Mouse (Mus musculus) Patski (cell line): Measurements from ENCODE around the gene Dnajc9. TPM values are rescaled to one million over a fixed set of nuclear protein-coding genes. Genes with fewer than 3 reads are reported as not detected.
A peak's percentile ranks its signal among the peaks of the same experiment; 100 is the strongest.

ENCODE experiments used
- ATAC-seq: fragments of 100-300 bp; one replicate; pipeline ENCODE4 v1.8.0; 2021
- CTCF ChIA-PET: fragments of 350-600 bp; sonication (Branson Sonifier 250); formaldehyde crosslinking; loops from one replicate; lab custom pipeline; 2022; ENCODE audit warnings: inconsistent platforms; lab: Charles Lee
- POLR2A ChIA-PET: fragments of 350-600 bp; sonication (Branson Sonifier 250); formaldehyde crosslinking; loops from one replicate; lab custom pipeline; 2022; ENCODE audit warnings: antibody characterized with exemption, inconsistent platforms; lab: Charles Lee
- DNase-seq: peaks from one replicate; pipeline ENCODE4 v3.0.0-alpha.2; 2011; ENCODE audit warnings: low read depth, low spot score
- H3K27me3 ChIP-seq: fragments of 371-371 bp; one replicate; pipeline ENCODE4 v1.5.1; 2021
- CTCF ChIP-seq: fragments of 100-300 bp; IDR thresholded peaks from one replicate; pipeline ENCODE4 v1.5.1; 2021
- in situ Hi-C: fragments of 300-500 bp; cut with MboI; formaldehyde crosslinking; loops from 3 replicates; pipeline ENCODE4 v1.11.1; 2018; ENCODE audit warnings: low pct_unique_long_range_greater_than_20kb, mixed read lengths
- polyA plus RNA-seq: library from polyadenylated mRNA; unstranded; gene quantifications from one replicate; pipeline ENCODE4 v1.2.3, GENCODE M21; 2021

Gene Dnajc9
- polyA plus RNA-seq, 1 experiment from 2014 or later = 61.1 TPM

DNA sequence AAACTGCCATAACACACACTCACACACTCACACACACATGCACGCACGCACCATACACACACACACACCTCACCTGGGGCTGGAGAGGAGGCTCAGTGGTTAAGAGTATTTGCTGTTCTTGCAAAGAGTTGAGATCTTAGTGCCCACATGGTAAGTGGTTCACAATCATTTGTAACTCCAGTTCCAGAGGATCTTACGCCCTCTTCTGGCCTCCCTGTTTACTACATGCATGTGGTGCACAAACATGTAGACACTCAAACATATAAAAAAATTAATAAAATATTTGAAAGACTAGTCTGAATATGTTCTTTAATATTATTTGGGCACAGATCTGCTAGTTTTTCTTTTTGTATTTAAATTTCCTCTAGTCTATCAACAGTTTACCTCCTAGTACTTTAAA, 20.4 kb downstream of the Dnajc9 start:
- ATAC-seq (no peak), DNase-seq (no peak)
- CTCF ChIA-PET = interaction anchor here (0.8 to 1.1 kb wide), 2 partner anchors 9 to 45 kb away, joined by 3 to 6 read pairs; no protein-coding TSS in a partner anchor
- in situ Hi-C loops = no loop called here
- H3K27me3 ChIP-seq = no peaks in the 10 kb centered on the region
- POLR2A ChIA-PET = no interaction called here
- peak; percentile 44 for TF ChIP-seq CTCF

DNA sequence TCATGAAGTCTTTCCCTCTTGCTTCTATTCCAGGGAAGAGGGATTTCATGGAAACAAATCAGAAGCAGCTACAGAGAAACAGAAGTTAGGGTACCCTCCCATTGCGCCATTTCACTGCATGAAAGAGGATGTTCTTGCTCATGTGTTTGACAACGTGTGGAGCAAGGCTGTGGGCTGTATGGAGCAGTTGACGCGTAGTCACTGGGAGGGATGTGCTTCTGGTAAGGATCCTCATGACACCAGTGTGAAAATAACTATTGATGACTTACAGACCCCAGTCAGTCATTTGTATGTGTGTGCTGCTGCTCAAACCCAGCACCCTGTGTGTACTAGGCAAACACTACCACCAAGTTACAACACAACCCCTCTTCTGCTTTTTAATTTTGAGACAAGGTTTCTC, 25.5 kb downstream of the Dnajc9 start:
- in situ Hi-C loops = no loop called here
- H3K27me3 ChIP-seq = no peaks in the 10 kb centered on the region
- no peak for TF ChIP-seq CTCF
- POLR2A ChIA-PET = no interaction called here
- DNase-seq (no peak), ATAC-seq (no peak)
- CTCF ChIA-PET = interaction anchor here (0.9 kb wide), 1 partner anchor 30 kb away, joined by 3 read pairs; the partner anchor contains the start of gene Mrps16

DNA sequence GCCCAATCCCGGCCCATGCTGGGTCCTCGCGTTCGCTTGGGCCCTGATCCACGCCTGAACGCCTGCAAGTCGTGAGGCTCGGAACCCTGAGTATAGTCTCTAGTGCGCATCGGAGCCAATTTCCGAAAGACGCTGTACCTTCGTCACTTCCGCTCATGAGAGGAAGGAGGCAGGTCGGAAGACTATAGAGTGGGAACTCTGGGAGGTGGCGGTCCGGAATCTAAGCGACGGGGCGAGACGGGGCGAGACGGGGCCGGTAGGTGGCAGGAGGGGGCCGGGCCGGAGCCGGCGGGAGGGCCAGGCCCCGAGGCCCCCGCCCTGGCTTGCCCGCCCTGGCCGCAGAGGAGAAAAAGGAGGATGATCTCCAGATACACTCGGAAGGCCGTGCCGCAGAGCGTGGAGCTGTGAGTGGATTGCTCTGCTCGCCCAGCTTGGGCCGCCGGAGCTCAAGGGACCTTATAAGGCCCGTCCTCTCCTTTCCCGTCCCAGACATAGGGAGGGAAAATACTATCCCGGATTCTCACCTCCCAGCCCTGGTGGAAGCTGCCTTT, 40.6 kb downstream of the Dnajc9 start, which contains the start of the genes Ecd and Fam149b:
TSS of gene Ecd (minus strand) at position 131 of the 551 bp plus-strand sequence.
TSS of gene Fam149b (plus strand) at position 172 of the 551 bp plus-strand sequence.
- in situ Hi-C loops = no loop called here
- peak; percentile 85 for ATAC-seq
- POLR2A ChIA-PET = interaction anchor here (0.5 to 1.1 kb wide), 3 partner anchors 10 to 68 kb away, joined by 3 to 4 read pairs (median 3); no protein-coding TSS in a partner anchor
- TF ChIP-seq CTCF = peak; percentile 91
- peak; percentile 87 for DNase-seq
- CTCF ChIA-PET = interaction anchor here (0.7 to 3.6 kb wide), 6 partner anchors 8 to 49 kb away, joined by 3 to 12 read pairs (median 5); no protein-coding TSS in a partner anchor
- H3K27me3 ChIP-seq = no peaks in the 10 kb centered on the region

DNA sequence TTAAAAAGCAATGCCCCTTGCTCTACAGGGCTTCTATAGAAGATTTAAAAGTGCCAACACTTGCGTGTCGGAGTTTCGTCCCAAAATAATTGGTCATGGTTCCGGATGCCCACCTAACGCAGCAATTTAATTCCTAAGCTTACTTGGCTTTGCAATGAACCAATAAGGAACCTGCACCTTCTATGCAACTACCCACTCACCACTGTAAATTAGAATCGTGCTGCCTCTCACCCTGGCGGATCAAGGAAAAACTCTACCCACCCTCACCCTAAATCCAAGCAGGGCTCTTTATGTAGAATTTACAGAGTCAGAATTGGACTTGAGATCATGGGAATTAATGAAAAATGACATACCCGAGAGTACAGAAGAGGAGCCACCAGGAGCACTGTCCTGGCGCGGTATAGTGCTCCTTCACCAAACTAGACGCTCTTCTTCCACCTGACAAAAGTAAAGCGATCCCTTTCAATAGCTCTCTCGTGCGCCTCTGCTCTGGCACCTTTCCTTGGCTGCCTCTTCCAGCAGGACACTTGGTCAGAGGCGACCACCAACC, 41.2 kb downstream of the Dnajc9 start:
- H3K27me3 ChIP-seq = no peaks in the 10 kb centered on the region
- ATAC-seq = peak; percentile 34
- peak; percentile 13 for DNase-seq
- in situ Hi-C loops = no loop called here
- ChIA-PET POLR2A (interaction anchor here (1.1 kb wide), 1 partner anchor 24 kb away, joined by 3 read pairs; no protein-coding TSS in a partner anchor), CTCF (interaction anchor here (0.9 to 3.6 kb wide), 4 partner anchors 10 to 233 kb away, joined by 3 to 12 read pairs (median 3); no protein-coding TSS in a partner anchor)
- TF ChIP-seq CTCF = no peak

DNA sequence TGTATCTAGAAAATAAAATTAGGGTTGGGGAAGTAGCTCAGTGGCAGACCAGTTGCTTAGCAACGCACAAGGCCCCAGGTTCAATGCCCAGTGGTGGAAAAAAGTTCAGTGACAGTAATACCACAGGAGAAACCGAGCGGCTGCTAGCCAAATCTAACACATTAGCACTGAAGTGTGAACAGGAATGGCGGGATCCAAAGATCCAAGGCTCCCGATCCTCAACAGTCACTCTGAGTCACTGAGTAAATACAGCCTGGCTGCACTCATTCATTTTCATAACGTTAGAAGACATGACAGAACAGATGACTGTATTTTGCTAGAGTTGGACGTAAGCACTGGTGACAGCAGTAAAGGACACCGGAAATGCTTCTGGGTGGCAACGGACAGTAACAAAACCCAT, 42.8 kb downstream of the Dnajc9 start:
- H3K27me3 ChIP-seq = no peaks in the 10 kb centered on the region
- peak; percentile 56 for DNase-seq
- ChIA-PET CTCF (interaction anchor here (0.8 to 1.0 kb wide), 2 partner anchors 21 to 28 kb away, joined by 3 read pairs; no protein-coding TSS in a partner anchor), POLR2A (no interaction called here)
- in situ Hi-C loops = no loop called here
- peak; percentile 24 for ATAC-seq
- no peak for TF ChIP-seq CTCF

DNA sequence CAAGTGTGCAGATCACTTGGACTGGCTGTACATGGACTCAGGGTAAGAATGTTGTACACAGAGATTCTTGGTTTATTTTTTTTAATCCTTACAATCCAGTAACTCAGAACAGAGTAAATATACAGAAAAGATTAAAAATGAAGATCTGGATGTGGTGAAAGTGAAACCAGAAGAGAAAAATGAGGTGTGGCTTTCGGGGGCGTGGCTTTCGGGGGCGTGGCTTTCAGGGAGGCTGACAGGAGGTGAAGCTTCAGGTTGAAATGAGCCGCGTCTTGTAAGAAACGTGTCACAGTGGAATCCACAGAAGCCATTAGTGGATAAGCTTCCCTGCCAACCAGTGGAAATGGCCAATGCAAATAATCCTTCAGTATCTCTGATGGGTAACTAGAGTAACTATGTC, 47.8 kb downstream of the Dnajc9 start:
- in situ Hi-C loops = no loop called here
- CTCF ChIA-PET = interaction anchor here (1.2 to 2.9 kb wide), 7 partner anchors 8 to 39 kb away, joined by 3 to 15 read pairs (median 4); no protein-coding TSS in a partner anchor
- no peak for ATAC-seq
- POLR2A ChIA-PET = no interaction called here
- no peak for TF ChIP-seq CTCF
- H3K27me3 ChIP-seq = no peaks in the 10 kb centered on the region
- DNase-seq = no peak

DNA sequence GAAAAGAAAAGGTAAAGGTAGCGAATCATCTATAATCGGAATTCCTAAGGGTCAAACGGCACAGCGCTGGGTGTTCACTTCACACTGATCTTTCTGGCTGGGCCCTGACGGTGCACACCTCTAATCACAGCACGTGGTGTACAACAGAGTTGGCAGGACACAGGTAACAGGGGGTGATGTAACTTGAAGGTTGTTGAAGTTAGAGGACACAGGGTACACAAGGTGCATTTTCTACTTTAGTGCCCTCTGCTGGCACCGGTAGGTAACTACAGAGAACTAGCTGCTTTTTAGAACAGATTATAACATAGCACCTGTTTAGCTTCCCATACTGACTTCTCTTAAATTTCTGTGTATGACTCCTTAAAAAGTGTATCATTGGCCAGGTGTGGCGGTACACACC, 48.6 kb downstream of the Dnajc9 start:
- DNase-seq (no peak), ATAC-seq (no peak)
- ChIA-PET CTCF (interaction anchor here (1.2 to 2.9 kb wide), 7 partner anchors 8 to 39 kb away, joined by 3 to 15 read pairs (median 4); no protein-coding TSS in a partner anchor), POLR2A (no interaction called here)
- in situ Hi-C loops = no loop called here
- TF ChIP-seq CTCF = peak; percentile 73
- H3K27me3 ChIP-seq = no peaks in the 10 kb centered on the region

DNA sequence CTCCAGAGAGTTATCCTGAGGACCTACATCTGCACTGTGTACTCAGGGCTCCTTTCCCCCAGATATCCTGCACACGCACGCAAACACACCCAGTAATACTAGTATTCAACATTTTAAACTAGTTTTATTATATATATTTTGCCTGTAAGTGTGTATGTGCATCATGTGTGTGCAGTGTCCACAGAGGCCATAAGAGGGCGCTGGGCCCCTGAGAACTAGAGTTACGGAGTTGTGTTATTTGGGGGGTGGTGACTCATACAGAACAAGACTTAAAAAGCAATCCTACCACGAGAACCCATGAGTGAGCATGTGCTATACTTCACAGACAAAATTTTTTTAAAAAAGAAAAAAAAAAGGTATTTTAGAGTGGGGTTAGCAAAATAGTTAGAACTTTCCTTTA, 49.3 kb downstream of the Dnajc9 start:
- no peak for DNase-seq
- CTCF ChIA-PET = interaction anchor here (1.3 to 2.9 kb wide), 6 partner anchors 9 to 40 kb away, joined by 3 to 15 read pairs (median 4); no protein-coding TSS in a partner anchor
- no peaks in the 10 kb centered on the region for H3K27me3 ChIP-seq
- POLR2A ChIA-PET = no interaction called here
- ATAC-seq = no peak
- in situ Hi-C loops = no loop called here
- peak; percentile 51 for TF ChIP-seq CTCF

Other genes with a start within 250 kb of the Dnajc9 start
- 2.2 TPM for gene Kcnk5, start 207.1 kb downstream of the Dnajc9 start, polyA plus RNA-seq
- gene Kcnk16, start 119.7 kb downstream of the Dnajc9 start, polyA plus RNA-seq = not detected
- 39.7 TPM for gene Nudt13, start 94.2 kb downstream of the Dnajc9 start, polyA plus RNA-seq
- gene Ecd, start 40.8 kb downstream of the Dnajc9 start, polyA plus RNA-seq = 46.4 TPM
- gene Fam149b, start 40.7 kb downstream of the Dnajc9 start, polyA plus RNA-seq = 40.7 TPM
- gene Mrps16, start 4.7 kb upstream of the Dnajc9 start, polyA plus RNA-seq = 80.4 TPM
- 0.15 TPM for gene Cfap70, start 63.3 kb upstream of the Dnajc9 start, polyA plus RNA-seq
- gene Anxa7, start 91.2 kb upstream of the Dnajc9 start, polyA plus RNA-seq = 111 TPM
- 0.65 TPM for gene Mss51, start 108.0 kb upstream of the Dnajc9 start, polyA plus RNA-seq
- gene Ppp3cb, start 157.7 kb upstream of the Dnajc9 start, polyA plus RNA-seq = 61.1 TPM